8 mouse cellular contexts compared by ENCODE assay signal in the genomic region with DNA sequence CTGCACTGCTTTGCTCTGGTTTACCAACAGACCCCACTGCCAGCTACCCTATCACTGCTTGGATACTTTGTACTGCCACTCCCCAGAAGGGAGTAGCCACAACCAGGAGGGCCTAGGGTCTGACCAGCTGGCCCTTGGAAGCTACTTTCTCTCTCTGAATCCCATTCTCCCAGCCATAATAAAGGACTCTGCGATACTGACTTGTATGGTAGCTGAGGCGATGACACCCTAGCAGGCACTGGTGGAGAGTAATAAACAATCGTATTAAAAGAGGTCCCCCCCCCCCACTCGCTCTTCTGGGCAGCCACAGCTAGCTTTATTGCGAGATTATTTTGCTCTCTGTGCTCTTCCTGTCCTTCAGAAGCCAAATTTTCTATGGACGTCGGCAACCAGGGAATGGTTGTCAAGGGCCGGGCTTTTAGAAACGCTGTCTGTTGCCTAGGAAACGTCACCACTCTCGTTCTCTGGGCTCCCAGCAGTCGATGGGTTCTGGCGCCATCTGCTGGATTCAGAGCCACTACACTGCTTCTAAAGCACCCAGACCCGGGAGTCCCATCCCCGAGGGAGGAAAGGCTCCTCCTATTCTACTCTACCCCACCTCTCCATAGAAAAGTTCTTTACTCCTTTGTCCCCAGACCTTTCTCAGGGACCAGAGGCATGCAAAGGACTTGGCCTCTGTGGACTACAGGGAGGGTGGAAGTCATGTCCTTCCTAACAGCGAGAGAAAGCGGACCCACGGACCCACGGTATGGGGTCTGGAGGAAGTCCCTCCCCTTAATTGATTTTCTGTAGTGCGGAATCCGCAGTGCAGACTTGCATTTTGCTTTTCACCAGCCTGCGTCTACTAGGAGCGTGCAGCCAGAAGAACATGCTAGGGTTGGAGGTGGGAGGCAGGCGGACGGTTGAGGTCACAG. TPM values are rescaled to one million over a fixed set of nuclear protein-coding genes. Genes with fewer than 3 reads are reported as not detected.
DNase-seq lines count a peak whose midpoint lies in the region; ATAC-seq lines count a peak whose summit lies in the region.

No protein-coding gene starts in this region.

- H3K9ac ChIP-seq in hindbrain, embryonic 13.5 days = peak overlapping the region; percentile 64

- peak; percentile 86 for ATAC-seq in hindbrain, embryonic 13.5 days (ENCODE audit: low FRiP score)

- H3K36me3 ChIP-seq in hindbrain, embryonic 13.5 days = peaks cover 34% of the 10 kb centered on the region

- 9% methylated on average over 25 of the region's 25 CpGs for WGBS in hindbrain, embryonic 13.5 days

- peaks cover 20% of the 10 kb centered on the region for H3K4me1 ChIP-seq in hindbrain, embryonic 13.5 days (replicated peaks)

- no peaks in the 10 kb centered on the region for H3K9me3 ChIP-seq in hindbrain, embryonic 13.5 days

- H3K27me3 ChIP-seq in hindbrain, embryonic 13.5 days = peaks cover 32% of the 10 kb centered on the region; the same call in 1 of the 2 replicates

- peak overlapping the region; percentile 42; the same call in 1 of the 2 replicates for H3K27ac ChIP-seq in hindbrain, embryonic 13.5 days

- peak overlapping the region; percentile 35 for H3K4me3 ChIP-seq in hindbrain, embryonic 13.5 days

- DNase-seq in MEL-GATA-1-ER (ENCODE audit: extremely low read depth, low read depth) = peak; percentile 64
- peak; percentile 91 for DNase-seq in cerebellum, adult 9-10 months
- DNase-seq in frontal cortex, postnatal 14 days (ENCODE audit: low spot score in 2 of 2) = peak; percentile 86 to 92
- peak; percentile 87 to 96 for DNase-seq in layer of hippocampus, postnatal 14 days (ENCODE audit: low spot score in 2 of 2)
- DNase-seq in lung, postnatal 10 days = peak; percentile 96
- DNase-seq in ovary, postnatal 36 days (ENCODE audit: low spot score) = peak; percentile 86
- DNase-seq in thymus, postnatal 14 days = peak; percentile 87

- H3K4me2 ChIP-seq in hindbrain, embryonic 13.5 days = peak overlapping the region; percentile 55

RNA-seq across cellular contexts. Expression of gene Impdh1, which starts 17.6 kb away (rescaled TPM):
- polyA plus RNA-seq in hindbrain, embryonic 13.5 days (2015; fragmentation: Nextera tagmentation; extraction: Ambion mirVana) = 58.1 and 65.5 TPM in 2 replicates
- total RNA-seq in layer of hippocampus, postnatal 14 days (2021) = 10 to 100 TPM; 59.5 to 62.0 TPM

RNA-seq across cellular contexts. Expression of gene Prrt4, which starts 19.2 kb away (rescaled TPM):
- 4.7 and 4.8 TPM in 2 replicates for polyA plus RNA-seq in hindbrain, embryonic 13.5 days (2015; fragmentation: Nextera tagmentation; extraction: Ambion mirVana)
- 1 to 10 TPM; 4.8 TPM for total RNA-seq in layer of hippocampus, postnatal 14 days (2021)

RNA-seq across cellular contexts. Expression of gene Rbm28, which starts 33.8 kb away (rescaled TPM):
- polyA plus RNA-seq in hindbrain, embryonic 13.5 days (2015; fragmentation: Nextera tagmentation; extraction: Ambion mirVana) = 41.2 and 41.5 TPM in 2 replicates
- 10 to 100 TPM; 36.1 to 36.3 TPM for total RNA-seq in layer of hippocampus, postnatal 14 days (2021)

Comparison
In these comparisons a context has a peak if more than half of its experiments do, and no peak if none do; other contexts are left out.
1. Peak in every context shown above with its lines: DNase-seq, ATAC-seq, H3K4me3 ChIP-seq and H3K27ac ChIP-seq.